Mouse (Mus musculus): ENCODE measurements at regions not wholly inside any gene's neighbourhood (a gene's known extent, or its start where the extent isn't known, plus 50 kb on each side); places are given as distances from the start of the nearest gene placed in this dataset.
A peak's percentile ranks its signal among the peaks of the same experiment; 100 is the strongest.

GRCm38 (mm10) chr2:47263690-47264089 is 1550.2 kb upstream of the Acvr2a start:
- DNase-seq = no peak

- no peak for DNase-seq
These were observed 1548.0 kb upstream of the Acvr2a start for GRCm38 (mm10) chr2:47265901-47266300.

GRCm38 (mm10) chr2:47295546-47295945 is 1518.4 kb upstream of the Acvr2a start:
- DNase-seq = peak; percentile 49

- no peak for DNase-seq
These were observed 1511.9 kb upstream of the Acvr2a start for GRCm38 (mm10) chr2:47302056-47302455.

- no peak for DNase-seq
These were observed 1483.3 kb upstream of the Acvr2a start for GRCm38 (mm10) chr2:47330574-47330973.

- DNase-seq = peak; percentile 10
These were observed 1479.3 kb upstream of the Acvr2a start for GRCm38 (mm10) chr2:47334406-47335113.

GRCm38 (mm10) chr2:47363476-47363875 is 1450.4 kb upstream of the Acvr2a start:
- no peak for DNase-seq

GRCm38 (mm10) chr2:47368296-47368695 is 1445.6 kb upstream of the Acvr2a start:
- DNase-seq = no peak
